In genomic region chr7:19822604-19823058, GRCm38 (mm10) we compare ENCODE assay signal across 8 mouse cellular contexts. TPM values are rescaled to one million over a fixed set of nuclear protein-coding genes. Genes with fewer than 3 reads are reported as not detected.
DNase-seq lines count a peak whose midpoint lies in the region; ATAC-seq lines count a peak whose summit lies in the region.

Gene Bcl3 (minus strand): TSS chr7:19822770.

- peak within 1 kb of the TSS; percentile 36 for H3K4me3 ChIP-seq in hindbrain, embryonic 16.5 days (ENCODE audit: low read length)
- peak within 1 kb of the TSS; percentile 51 for H3K4me3 ChIP-seq in liver, embryonic 12.5 days

- H3K36me3 ChIP-seq in hindbrain, embryonic 16.5 days (ENCODE audit: control insufficient read depth, insufficient read depth, low read length): no peaks in the 10 kb centered on the region
- no peaks in the 10 kb centered on the region for H3K36me3 ChIP-seq in liver, embryonic 12.5 days

- H3K9me3 ChIP-seq in hindbrain, embryonic 16.5 days (ENCODE audit: control insufficient read depth, low read length): no peaks in the 10 kb centered on the region; the same call in 1 of the 2 replicates
- peaks cover 6% of the 10 kb centered on the region; the same call in 1 of the 2 replicates for H3K9me3 ChIP-seq in liver, embryonic 12.5 days (replicated peaks)

- peaks cover 42% of the 10 kb centered on the region for H3K27me3 ChIP-seq in hindbrain, embryonic 16.5 days (replicated peaks; ENCODE audit: control insufficient read depth, insufficient read depth, low read length)
- peaks cover 40% of the 10 kb centered on the region for H3K27me3 ChIP-seq in liver, embryonic 12.5 days (replicated peaks)

- DNase-seq in A20 (ENCODE audit: low read depth, low spot score): peak; percentile 75
- DNase-seq in adipocyte (ENCODE audit: low spot score): peak; percentile 12
- peak; percentile 53 for DNase-seq in gastrocnemius, postnatal 10 days
- peak; percentile 84 for DNase-seq in natural killer cell, adult 2 months (ENCODE audit: low spot score in 2 of 2)
- DNase-seq in urinary bladder, postnatal 14 days (ENCODE audit: low spot score): peak; percentile 71
- DNase-seq in frontal cortex, postnatal 25 days (ENCODE audit: low spot score in 2 of 2): no peak

- H3K4me1 ChIP-seq in hindbrain, embryonic 16.5 days (ENCODE audit: control insufficient read depth, insufficient read depth, low read depth, low read length): peaks cover 6% of the 10 kb centered on the region
- peaks cover 43% of the 10 kb centered on the region for H3K4me1 ChIP-seq in liver, embryonic 12.5 days

- peak within 1 kb of the TSS; percentile 60 for H3K4me2 ChIP-seq in hindbrain, embryonic 16.5 days (ENCODE audit: low read length)
- peak within 1 kb of the TSS; percentile 69 for H3K4me2 ChIP-seq in liver, embryonic 12.5 days

- 2% methylated on average over 30 of the region's 42 CpGs for WGBS in hindbrain, embryonic 16.5 days
- 2% methylated on average over 42 of the region's 42 CpGs for WGBS in liver, embryonic 12.5 days (ENCODE audit: insufficient replicate concordance)

- no peak within 1 kb of the TSS for H3K27ac ChIP-seq in hindbrain, embryonic 16.5 days (ENCODE audit: low read depth, low read length)
- H3K27ac ChIP-seq in liver, embryonic 12.5 days: peak within 1 kb of the TSS; percentile 73

- H3K9ac ChIP-seq in hindbrain, embryonic 16.5 days (ENCODE audit: low read depth, low read length): peak within 1 kb of the TSS; percentile 55
- H3K9ac ChIP-seq in liver, embryonic 12.5 days: peak within 1 kb of the TSS; percentile 56; the same call in 1 of the 2 replicates

- no peak for ATAC-seq in hindbrain, embryonic 16.5 days
- no peak for ATAC-seq in liver, embryonic 12.5 days

RNA-seq across cellular contexts. Expression of gene Bcl3, which starts in this region (rescaled TPM):
- total RNA-seq in gastrocnemius, postnatal 10 days (2021): 1 to 10 TPM; 1.8 to 7.0 TPM
- 0.70 and 1.2 TPM in 2 replicates for polyA plus RNA-seq in hindbrain, embryonic 16.5 days (2015; fragmentation: Nextera tagmentation; extraction: Ambion mirVana)
- 3.7 and 5.4 TPM in 2 replicates for polyA plus RNA-seq in liver, embryonic 12.5 days (2016; fragmentation: Nextera tagmentation; extraction: Ambion mirVana)

Comparison
In these comparisons a context has a peak if more than half of its experiments do, and no peak if none do; other contexts are left out.
1. DNase-seq: peak in A20 (single experiment), adipocyte (single experiment), gastrocnemius, postnatal 10 days (single experiment), natural killer cell, adult 2 months (2 of 2) and urinary bladder, postnatal 14 days (single experiment); none in frontal cortex, postnatal 25 days (0 of 2).